Mouse (Mus musculus) CH12.LX (cell line): ENCODE measurements around the gene Runx2.

ENCODE experiments used
- CTCF ChIP-seq, 2 experiments: IDR thresholded peaks in 1 of 2; conservative IDR thresholded peaks in 1 of 2; 2 replicates each; pipeline ENCODE4 v1.5.1; 2011 to 2012; ENCODE audit warnings: low read depth in 2 of 2, low read length in 2 of 2, improper control_type of control experiment in 1 of 2, inconsistent platforms in 1 of 2, mild to moderate bottlenecking in 1 of 2, moderate library complexity in 1 of 2
- RAD21 ChIP-seq: IDR thresholded peaks from 2 replicates; pipeline ENCODE4 v1.6.1; 2011; ENCODE audit warnings: low read depth, mild to moderate bottlenecking, low read length, improper control_type of control experiment, moderate library complexity
- SIN3A ChIP-seq: IDR thresholded peaks from 2 replicates; pipeline ENCODE4 v1.6.1; 2012; ENCODE audit warnings: low read length, improper control_type of control experiment, inconsistent platforms

GRCm38 (mm10) chr17:44506524-44506923 is 308.1 kb downstream of the Runx2 start:
- TF ChIP-seq RAD21 (no peak), SIN3A (no peak), CTCF (conservative IDR thresholded peaks at IDR 0.05 in 1 of 2, IDR thresholded peaks at IDR 0.05 in 1 of 2; ENCODE audit: low read depth in 2 of 2, low read length in 2 of 2) (no peak)
